Mouse (Mus musculus): ENCODE data around the gene Cox15.

Gene Cox15

GRCm38 (mm10) chr19:43761543-43762256, 8.9 kb upstream of the Cox15 start:
- no peak for DNase-seq (ENCODE audit: low spot score)

DNA sequence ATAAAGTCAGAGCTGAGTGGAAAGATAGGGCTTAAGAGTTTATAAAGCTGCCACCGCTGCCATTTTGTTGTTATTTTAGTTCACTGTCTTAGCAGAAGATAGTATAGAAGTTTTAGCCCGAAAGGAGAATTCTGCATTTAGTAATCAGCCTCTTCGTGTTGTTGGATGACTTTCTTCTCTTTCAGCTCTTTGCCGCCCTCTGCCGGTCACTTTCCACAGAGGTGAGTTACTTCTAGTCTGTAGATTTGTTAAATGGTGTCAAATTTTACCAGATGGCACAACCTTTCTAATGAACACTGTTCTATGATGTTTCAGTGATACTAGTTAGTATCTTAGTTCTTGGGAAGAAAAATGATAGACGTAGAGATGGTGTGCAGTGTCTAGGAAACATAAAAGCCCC, 7.7 kb upstream of the Cox15 start:
- peak; percentile 77 for DNase-seq (ENCODE audit: low spot score)

DNA sequence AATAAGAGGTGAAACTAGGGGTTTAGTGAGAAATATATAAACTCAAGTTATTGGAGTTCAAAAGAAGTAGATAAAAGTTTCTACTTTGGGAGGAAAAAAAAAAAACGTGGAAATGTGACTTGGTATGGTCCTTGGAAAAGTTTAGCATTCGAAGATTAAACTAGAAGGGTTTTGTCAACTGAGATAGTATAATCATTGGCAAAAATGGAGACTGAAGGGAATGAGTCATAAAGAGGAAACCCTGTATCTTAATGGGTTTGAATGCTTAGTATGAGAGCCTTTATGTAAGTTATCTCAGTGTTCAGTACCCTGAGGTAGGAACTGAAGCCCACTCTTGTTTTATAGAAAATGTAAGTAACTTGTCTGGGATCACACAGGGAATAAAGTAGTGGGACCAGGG, 2.1 kb upstream of the Cox15 start:
- no peak for DNase-seq (ENCODE audit: low spot score)

- DNase-seq (ENCODE audit: low spot score) = no peak
Measured at GRCm38 (mm10) chr19:43754237-43754636, 1.4 kb upstream of the Cox15 start.

- peak; percentile 79 for DNase-seq (ENCODE audit: low spot score)
Measured at GRCm38 (mm10) chr19:43753226-43753835, 531 bp upstream of the Cox15 start.

- DNase-seq (ENCODE audit: low spot score) = no peak
Measured at GRCm38 (mm10) chr19:43750008-43750407, 2.8 kb downstream of the Cox15 start.

DNA sequence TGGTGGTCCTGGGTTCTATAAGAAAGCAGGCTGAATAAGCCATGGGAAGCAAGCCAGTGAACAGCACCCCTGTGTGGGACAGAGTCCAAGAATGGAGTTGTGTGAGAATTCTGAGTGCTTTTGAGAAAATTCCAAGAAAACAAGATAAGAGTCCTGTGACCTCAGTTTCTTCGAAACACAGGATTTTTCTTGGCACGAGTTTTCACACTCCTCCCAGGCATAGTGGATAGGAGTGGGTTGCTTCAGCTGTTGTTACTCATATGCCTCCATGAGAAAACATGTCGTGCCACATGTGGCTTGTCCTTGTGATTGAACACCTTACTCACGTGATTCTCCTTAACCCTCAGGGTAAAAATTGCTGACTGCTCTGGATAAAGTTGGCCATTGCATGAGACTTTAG, 4.9 kb downstream of the Cox15 start:
- DNase-seq (ENCODE audit: low spot score) = peak; percentile 34

DNA sequence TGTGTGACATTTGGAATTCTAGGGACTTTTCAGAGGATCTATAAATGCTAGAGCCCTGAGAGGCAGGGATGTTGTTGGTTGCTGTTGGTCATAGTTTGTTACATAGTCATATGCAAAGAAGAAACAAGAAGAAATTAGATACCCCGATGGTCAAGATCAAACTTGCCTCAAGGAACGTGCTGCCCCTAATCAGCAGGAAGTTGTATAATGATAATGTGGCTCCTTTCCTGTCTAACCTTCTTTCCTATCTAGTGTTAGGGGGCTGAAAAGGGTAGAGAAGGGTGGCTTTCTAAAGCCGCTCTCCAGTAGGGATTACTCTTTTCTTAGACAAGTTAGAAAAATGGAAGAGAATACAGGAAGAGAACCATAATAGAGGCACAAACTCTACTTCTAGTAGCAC, 7.1 kb downstream of the Cox15 start:
- no peak for DNase-seq (ENCODE audit: low spot score)

GRCm38 (mm10) chr19:43743401-43743800, 9.4 kb downstream of the Cox15 start:
- no peak for DNase-seq (ENCODE audit: low spot score)

- no peak for DNase-seq (ENCODE audit: low spot score)
Measured at GRCm38 (mm10) chr19:43738409-43738808, 14.4 kb downstream of the Cox15 start.

GRCm38 (mm10) chr19:43731157-43731556, 21.6 kb downstream of the Cox15 start:
- no peak for DNase-seq (ENCODE audit: low spot score)

DNA sequence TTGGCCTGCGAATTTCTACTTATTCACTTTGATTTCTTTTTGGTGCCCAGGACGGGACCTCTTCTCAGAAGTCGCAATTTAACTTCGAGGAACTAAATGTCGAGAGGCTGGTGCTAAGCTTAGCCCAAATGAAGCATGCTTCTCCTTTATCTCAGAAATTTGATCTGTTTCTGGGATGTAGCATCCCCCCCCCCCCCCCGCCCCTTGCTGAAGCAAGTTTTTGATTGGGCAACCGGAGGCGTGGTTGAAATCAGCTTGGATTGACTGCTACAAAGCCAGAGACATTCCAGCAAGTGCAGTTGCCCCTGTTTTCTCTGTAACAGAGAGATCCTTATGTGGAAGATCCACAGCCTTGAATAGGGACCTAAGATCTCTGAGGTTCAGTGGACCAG, 22.8 kb downstream of the Cox15 start:
- DNase-seq (ENCODE audit: low spot score) = no peak

DNA sequence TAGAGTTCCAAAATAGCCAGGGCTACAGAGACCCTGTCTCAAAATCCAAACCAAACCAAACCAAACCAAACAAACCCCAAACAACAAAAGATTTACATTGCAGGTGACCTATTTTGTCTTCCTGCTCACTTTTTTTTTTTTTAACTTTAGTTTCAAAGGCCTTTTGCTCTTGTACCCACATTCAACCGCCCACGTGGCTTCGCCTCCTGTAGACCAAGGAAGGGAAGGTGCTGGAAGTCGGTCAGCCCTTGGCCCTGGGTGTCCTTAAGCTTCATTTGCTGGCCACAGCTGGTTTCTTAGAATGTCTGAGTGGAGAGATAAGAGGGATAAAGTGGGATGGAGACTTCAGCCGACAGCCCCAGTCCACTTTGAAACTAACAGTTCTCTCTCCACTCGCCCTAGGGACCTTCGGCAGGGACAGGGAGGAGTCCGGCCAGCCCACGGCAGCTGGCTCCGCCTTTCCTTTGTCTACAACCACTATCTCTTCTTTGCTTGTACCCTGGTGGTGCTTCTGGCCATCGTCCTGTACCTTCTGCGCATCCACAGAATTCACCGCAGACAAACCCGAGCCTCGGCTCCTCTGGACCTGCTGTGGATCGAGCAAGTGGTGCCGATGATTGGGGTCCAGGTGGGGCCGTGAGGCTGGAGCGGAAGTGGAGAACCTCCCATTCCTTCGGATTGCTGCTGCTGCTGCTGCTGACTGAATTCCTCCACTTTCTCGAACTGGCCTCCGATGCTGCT, 23.3 kb downstream of the Cox15 start:
- DNase-seq (ENCODE audit: low spot score) = no peak

GRCm38 (mm10) chr19:43726510-43727146, 26.2 kb downstream of the Cox15 start:
- DNase-seq (ENCODE audit: low spot score) = no peak

DNA sequence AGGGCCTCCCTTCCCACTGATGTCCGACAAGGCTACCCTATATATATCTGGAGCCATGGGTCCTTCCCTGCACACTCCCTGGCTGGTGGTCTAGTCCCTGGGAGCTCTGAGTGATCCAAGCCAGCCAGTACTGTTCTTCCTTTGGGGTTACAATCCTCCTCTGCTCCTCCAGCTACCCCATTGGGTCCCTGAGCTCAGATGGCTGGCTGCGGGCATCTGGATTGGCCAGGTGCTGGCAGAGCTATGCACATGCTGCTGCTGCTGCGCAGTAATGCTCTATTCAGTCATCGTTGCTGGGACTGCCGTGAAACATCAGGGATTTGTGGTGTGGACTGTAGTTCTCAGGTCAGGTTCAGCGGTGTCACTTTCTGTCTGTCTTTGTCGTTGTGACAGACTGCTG, 28.0 kb downstream of the Cox15 start:
- DNase-seq (ENCODE audit: low spot score) = no peak

GRCm38 (mm10) chr19:43724194-43724593, 28.6 kb downstream of the Cox15 start:
- DNase-seq (ENCODE audit: low spot score) = no peak

DNA sequence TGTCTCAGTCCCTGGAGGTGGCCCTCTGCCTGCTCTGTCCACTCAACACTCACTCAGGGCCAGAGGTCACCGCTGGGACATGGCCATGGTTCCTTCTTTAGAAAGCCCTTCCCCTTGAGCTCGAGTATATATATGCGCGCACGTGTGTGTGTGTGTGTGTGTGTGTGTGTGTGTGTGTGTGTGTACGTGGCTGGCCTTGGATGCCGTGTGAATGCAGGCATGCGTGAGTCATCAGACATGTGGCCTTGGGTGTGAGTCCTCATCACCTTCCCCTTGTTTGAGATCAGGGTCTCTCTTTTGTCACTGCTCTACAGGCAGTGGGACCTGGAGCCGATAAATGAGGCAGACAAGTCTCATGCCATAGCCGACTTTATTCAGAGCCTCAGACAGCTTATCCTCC, 29.3 kb downstream of the Cox15 start:
- DNase-seq (ENCODE audit: low spot score) = no peak

GRCm38 (mm10) chr19:43722891-43723290, 29.9 kb downstream of the Cox15 start:
- no peak for DNase-seq (ENCODE audit: low spot score)

DNA sequence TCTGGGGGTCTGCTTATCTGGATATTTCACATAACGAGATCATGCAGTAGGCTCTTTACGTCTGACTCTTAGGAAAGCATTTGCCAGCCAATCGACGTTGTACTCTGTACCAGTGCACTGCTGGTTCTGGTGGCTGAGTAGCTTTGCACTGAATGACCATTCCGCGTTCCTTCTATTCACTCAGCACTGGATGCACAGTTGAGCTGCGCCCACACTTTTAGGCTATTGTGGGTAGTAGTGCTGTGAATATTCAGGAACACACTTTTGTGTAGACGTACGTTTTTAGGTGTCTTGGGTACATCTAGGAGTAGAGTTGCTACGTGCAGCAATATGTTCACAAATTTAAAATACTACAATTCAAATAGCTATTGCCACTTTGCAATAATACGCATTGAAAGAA, 32.7 kb downstream of the Cox15 start:
- DNase-seq (ENCODE audit: low spot score) = no peak

DNA sequence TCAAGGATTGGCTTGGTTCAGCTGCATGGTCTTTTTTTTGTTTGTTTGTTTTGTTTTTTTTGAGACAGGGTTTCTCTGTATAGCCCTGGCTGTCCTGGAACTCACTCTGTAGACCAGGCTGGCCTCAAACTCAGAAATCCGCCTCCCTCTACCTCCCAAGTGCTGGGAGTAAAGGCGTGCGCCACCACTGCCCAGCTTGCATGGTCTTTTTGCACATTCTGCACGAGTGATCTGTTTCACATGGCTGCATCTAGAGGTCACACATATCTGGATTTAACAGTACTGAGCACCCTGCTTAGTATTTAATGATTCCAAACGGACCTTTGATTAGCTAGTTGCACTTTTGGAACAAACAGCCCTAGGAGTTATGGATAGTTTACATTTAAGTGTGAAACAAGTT, 40.8 kb downstream of the Cox15 start:
- no peak for DNase-seq (ENCODE audit: low spot score)

GRCm38 (mm10) chr19:43711159-43711916, 41.5 kb downstream of the Cox15 start:
- no peak for DNase-seq (ENCODE audit: low spot score)

GRCm38 (mm10) chr19:43709317-43709716, 43.5 kb downstream of the Cox15 start:
- no peak for DNase-seq (ENCODE audit: low spot score)
